Mouse (Mus musculus): ENCODE measurements at regions not wholly inside any gene's neighbourhood (a gene's known extent, or its start where the extent isn't known, plus 50 kb on each side); places are given as distances from the start of the nearest gene placed in this dataset.

DNA sequence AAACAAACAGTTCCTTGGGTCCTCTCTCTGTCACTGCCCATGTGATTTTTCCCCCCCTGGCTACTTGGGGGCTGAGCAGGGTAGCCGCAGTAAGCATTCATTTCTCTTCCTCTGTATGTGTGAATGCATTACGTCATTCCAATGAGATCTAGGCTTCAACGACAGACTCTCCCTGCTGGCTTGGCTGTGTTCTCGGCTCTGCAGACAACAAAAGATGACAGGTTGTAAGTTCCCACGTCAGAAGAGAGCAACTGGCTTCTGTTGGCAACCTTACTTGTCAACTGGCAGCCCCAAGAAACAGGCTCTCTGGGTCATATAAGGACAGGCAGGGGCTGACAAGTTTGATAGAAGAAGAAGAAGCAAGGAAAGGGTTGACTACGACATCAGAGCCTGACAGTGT is 423.4 kb downstream of the Sorl1 start:
- TF ChIP-seq GATA1 (IDR thresholded peaks at IDR 0.05; ENCODE audit: borderline replicate concordance, low read length) (no peak), CTCF (IDR thresholded peaks at IDR 0.05; ENCODE audit: low read depth, low read length) (no peak)

All from G1E (cell line).